Mouse (Mus musculus) testis, adult 2 months (tissue): ENCODE measurements around the gene Rnf17.

Source experiments
- CTCF ChIP-seq: fragments of 200-500 bp; IDR thresholded peaks from 2 replicates; pipeline ENCODE4 v1.5.1; 2012; ENCODE audit warnings: low read depth, mild to moderate bottlenecking, inconsistent platforms, low read length, moderate library complexity; ENCODE audit not compliant: control insufficient read depth, insufficient read depth, insufficient replicate concordance
- POLR2A ChIP-seq: fragments of 200-500 bp; IDR thresholded peaks from 2 replicates; pipeline ENCODE4 v1.6.1; 2012; ENCODE audit warnings: low read depth, mild to moderate bottlenecking, inconsistent platforms, low read length, moderate library complexity; ENCODE audit not compliant: control insufficient read depth

DNA sequence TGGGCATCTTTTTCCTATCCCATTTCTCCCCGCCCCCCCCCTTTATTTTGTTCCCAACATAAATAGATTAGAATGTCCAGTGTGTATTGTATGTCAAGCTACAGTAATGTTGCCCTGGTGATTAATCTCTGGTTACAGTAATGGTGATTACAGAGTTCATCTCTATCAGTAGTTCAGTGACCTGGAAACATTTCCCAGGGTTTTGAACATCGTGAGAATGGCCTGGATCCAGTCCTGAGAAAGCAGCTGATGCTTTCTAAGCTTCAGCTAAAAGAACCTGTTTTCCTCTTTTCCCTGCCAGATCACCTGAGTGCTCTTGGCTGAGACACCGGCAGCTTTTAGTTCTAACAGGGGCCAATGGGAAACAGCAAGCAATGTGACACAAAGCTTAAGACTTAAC is 12.1 kb upstream of the Rnf17 start:
- TF ChIP-seq CTCF: no peak
- no peak for TF ChIP-seq POLR2A
